Mouse (Mus musculus) neural tube, embryonic 10.5 days (tissue): ENCODE results near the gene Faap24.

Source experiments
- DNase-seq: peaks from one replicate; pipeline ENCODE4 v3.0.0-alpha.2; 2017; ENCODE audit warnings: low spot score; ENCODE audit errors: extremely low spot score

The Faap24 gene

GRCm38 (mm10) chr7:35371096-35371495 is 25.5 kb downstream of the Faap24 start:
- DNase-seq, result peak; percentile 39

GRCm38 (mm10) chr7:35365161-35365910 is 31.3 kb downstream of the Faap24 start:
- DNase-seq, result no peak

GRCm38 (mm10) chr7:35362868-35363267 is 33.8 kb downstream of the Faap24 start:
- DNase-seq, result no peak

- no peak for DNase-seq
These were observed 34.4 kb downstream of the Faap24 start for GRCm38 (mm10) chr7:35362253-35362652.

GRCm38 (mm10) chr7:35357621-35358020 is 39.0 kb downstream of the Faap24 start:
- no peak for DNase-seq

GRCm38 (mm10) chr7:35355303-35355872 is 41.2 kb downstream of the Faap24 start:
- DNase-seq, result no peak

GRCm38 (mm10) chr7:35353306-35353705 is 43.3 kb downstream of the Faap24 start:
- DNase-seq, result no peak

- DNase-seq, result no peak
These were observed 45.5 kb downstream of the Faap24 start for GRCm38 (mm10) chr7:35351155-35351554.

GRCm38 (mm10) chr7:35349886-35350684 is 46.6 kb downstream of the Faap24 start:
- no peak for DNase-seq

- no peak for DNase-seq
These were observed 47.6 kb downstream of the Faap24 start for GRCm38 (mm10) chr7:35349022-35349421.

GRCm38 (mm10) chr7:35347918-35348700 is 48.5 kb downstream of the Faap24 start:
- no peak for DNase-seq

- DNase-seq, result no peak
These were observed 51.8 kb downstream of the Faap24 start for GRCm38 (mm10) chr7:35344785-35345330.

GRCm38 (mm10) chr7:35342498-35342897 is 54.1 kb downstream of the Faap24 start:
- no peak for DNase-seq
